Mouse (Mus musculus) kidney, adult 2 months (tissue): Measurements from ENCODE around the gene Ankk1.

ENCODE experiments used
- CTCF ChIP-seq: fragments of 200-500 bp; conservative IDR thresholded peaks from 2 replicates; pipeline ENCODE4 v1.5.1; 2011; ENCODE audit warnings: low read depth, mild to moderate bottlenecking, control low read depth, low read length, moderate library complexity, mixed read lengths; ENCODE audit not compliant: insufficient read depth, insufficient read length
- POLR2A ChIP-seq: fragments of 200-500 bp; IDR thresholded peaks from one replicate; pipeline ENCODE4 v1.6.1; 2011; ENCODE audit warnings: low read depth, low read length, control low read depth

GRCm38 (mm10) chr9:49403711-49404110, 23.1 kb downstream of the Ankk1 start:
- no peak for TF ChIP-seq POLR2A
- TF ChIP-seq CTCF, result no peak
